Mouse (Mus musculus) intestine, embryonic 14.5 days (tissue): ENCODE data around the gene Dhfr. TPM values are rescaled to one million over a fixed set of nuclear protein-coding genes. Genes with fewer than 3 reads are reported as not detected.

Experiments used
- ATAC-seq: fragments of 200-750 bp; cut with Nextera tagmentation; replicated peaks from 2 replicates; pipeline ENCODE4 v1.8.0; 2017; ENCODE audit warnings: low read depth, moderate number of reproducible peaks, moderate TSS enrichment, moderate library complexity; ENCODE audit not compliant: low FRiP score, low TSS enrichment
- DNase-seq: peaks from one replicate; pipeline ENCODE4 v3.0.0-alpha.2; 2018; ENCODE audit warnings: low spot score
- H3K27ac ChIP-seq: fragments of 300-500 bp; sonication (generic); 2 replicates; pipeline ENCODE4 v1.5.1; 2014; ENCODE audit warnings: low read depth, mild to moderate bottlenecking, control low read depth
- H3K27me3 ChIP-seq: fragments of 300-500 bp; sonication (generic); replicated peaks from 2 replicates; pipeline ENCODE4 v1.6.1; 2014; ENCODE audit warnings: low read length, control low read depth; ENCODE audit not compliant: control insufficient read depth, insufficient read depth
- H3K36me3 ChIP-seq: fragments of 300-500 bp; sonication (generic); 2 replicates; pipeline ENCODE4 v1.6.1; 2014; ENCODE audit warnings: low read length, control low read depth; ENCODE audit not compliant: control insufficient read depth, insufficient read depth
- H3K4me1 ChIP-seq: fragments of 300-500 bp; sonication (generic); replicated peaks from 2 replicates; pipeline ENCODE4 v1.6.1; 2014; ENCODE audit warnings: low read length, control low read depth, mixed read lengths; ENCODE audit not compliant: control insufficient read depth, insufficient read depth
- H3K4me2 ChIP-seq: fragments of 300-500 bp; sonication (generic); 2 replicates; pipeline ENCODE4 v1.6.1; 2014; ENCODE audit warnings: low read length
- H3K4me3 ChIP-seq: fragments of 300-500 bp; sonication (generic); 2 replicates; pipeline ENCODE4 v1.5.1; 2014; ENCODE audit warnings: low read depth, low read length, control low read depth, mixed read lengths
- H3K9ac ChIP-seq: fragments of 300-500 bp; sonication (generic); 2 replicates; pipeline ENCODE4 v1.6.1; 2014; ENCODE audit warnings: mild to moderate bottlenecking, low read length
- H3K9me3 ChIP-seq: fragments of 300-500 bp; sonication (generic); 2 replicates; pipeline ENCODE4 v1.6.1; 2016; ENCODE audit warnings: low read length, control low read depth; ENCODE audit not compliant: control insufficient read depth
- WGBS: fragments of 180-500 bp; shearing (Covaris S2); extraction: QIAGEN DNeasy Blood & Tissue Kit; methylation state at CpG from one replicate; pipeline ENCODE4 v1.1.7; 2014; 5-methylcytosine and 5-hydroxymethylcytosine counted together
- polyA plus RNA-seq: library from polyadenylated mRNA; unstranded; fragments of >200 nt; fragmentation: Nextera tagmentation; extraction: Ambion mirVana; gene quantifications from 2 replicates; pipeline ENCODE4 v1.2.1, GENCODE M21; 2014

Gene Dhfr
- polyA plus RNA-seq: 18.6 and 19.5 TPM in 2 replicates

DNA sequence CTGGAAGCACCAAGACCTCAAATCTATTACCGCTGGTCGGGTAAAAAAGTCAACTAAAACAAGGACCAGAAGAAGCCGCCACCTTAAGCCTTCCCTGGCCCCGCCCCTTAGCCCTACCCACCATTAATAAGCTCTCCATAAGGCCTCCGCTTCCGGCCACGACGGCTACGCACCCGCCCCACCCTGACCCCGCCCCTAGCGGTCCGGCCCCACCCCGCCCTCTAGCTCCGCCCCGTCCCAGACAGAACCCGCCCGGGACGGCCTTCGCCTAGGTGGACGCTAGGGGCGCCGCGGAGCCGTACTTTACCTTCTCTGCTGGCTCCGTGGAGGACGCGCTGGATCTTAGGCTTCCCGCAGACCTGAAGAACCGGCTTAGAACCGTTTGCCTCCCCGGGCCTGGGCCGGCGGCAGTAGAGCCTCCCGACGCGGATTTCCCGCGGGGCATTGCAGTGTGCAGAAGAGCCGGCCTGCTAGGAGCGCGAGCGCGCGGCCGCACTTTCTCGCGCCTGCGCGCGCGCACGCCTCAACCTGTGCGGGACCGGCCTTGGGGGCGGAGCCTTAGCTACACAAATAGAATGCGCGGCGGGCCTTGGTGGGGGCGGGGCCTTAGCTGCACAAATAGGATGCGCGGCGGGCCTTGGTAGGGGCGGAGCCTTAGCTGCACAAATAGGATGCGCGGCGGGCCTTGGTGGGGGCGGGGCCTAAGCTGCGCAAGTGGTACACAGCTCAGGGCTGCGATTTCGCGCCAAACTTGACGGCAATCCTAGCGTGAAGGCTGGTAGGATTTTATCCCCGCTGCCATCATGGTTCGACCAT lies at the start of gene Dhfr, which contains the start of gene Msh3:
Gene Dhfr, plus strand, starts transcription at position 271 of the 816 bp plus-strand sequence.
Gene Msh3, minus strand, starts transcription at position 548 of the 816 bp plus-strand sequence.
- Histone ChIP-seq H3K36me3 (peaks cover 29% of the 10 kb centered on the region), H3K4me1 (peaks cover 16% of the 10 kb centered on the region), H3K4me2 (peak within 1 kb of the TSS; percentile 96), H3K4me3 (peak within 1 kb of the TSS; percentile 77), H3K9ac (peak within 1 kb of the TSS; percentile 71), H3K9me3 (no peaks in the 10 kb centered on the region), H3K27ac (peak within 1 kb of the TSS; percentile 93), H3K27me3 (no peaks in the 10 kb centered on the region)
- DNase-seq (peak; percentile 100), ATAC-seq (peak; percentile 97)
- under 1% methylated on average over 76 of the region's 76 CpGs for WGBS

DNA sequence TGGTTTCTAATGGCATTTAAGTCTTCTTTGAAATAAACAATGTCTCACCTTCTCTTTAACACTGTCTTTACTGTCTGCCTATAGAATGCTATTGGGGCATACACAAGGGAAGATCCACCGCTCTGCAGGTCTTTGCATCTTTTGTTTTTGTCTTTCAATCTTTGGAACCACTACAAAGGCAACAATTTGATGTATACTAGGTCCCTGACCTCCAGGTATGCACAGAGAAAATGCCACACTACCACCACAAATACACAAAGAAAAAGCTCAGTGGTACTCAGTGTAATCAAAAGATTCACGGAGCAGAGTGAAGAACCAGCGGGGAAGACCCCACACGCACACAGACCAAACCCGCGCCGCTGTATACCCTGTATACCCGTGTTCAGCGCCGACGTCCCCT lies 48.8 kb upstream of the Dhfr start, which contains the start of gene Gm20379:
Gene Gm20379, plus strand, starts transcription at position 301 of the 400 bp plus-strand sequence.
- H3K4me3 ChIP-seq: no peak within 1 kb of the TSS
- no peak within 1 kb of the TSS for H3K4me2 ChIP-seq
- no peak within 1 kb of the TSS for H3K9ac ChIP-seq
- no peak for ATAC-seq
- WGBS: 96% methylated on average over 11 of the region's 11 CpGs
- no peak for DNase-seq
- no peaks in the 10 kb centered on the region for H3K4me1 ChIP-seq
- no peak within 1 kb of the TSS for H3K27ac ChIP-seq
- no peaks in the 10 kb centered on the region for H3K9me3 ChIP-seq
- H3K27me3 ChIP-seq: no peaks in the 10 kb centered on the region
- H3K36me3 ChIP-seq: peaks cover 20% of the 10 kb centered on the region

DNA sequence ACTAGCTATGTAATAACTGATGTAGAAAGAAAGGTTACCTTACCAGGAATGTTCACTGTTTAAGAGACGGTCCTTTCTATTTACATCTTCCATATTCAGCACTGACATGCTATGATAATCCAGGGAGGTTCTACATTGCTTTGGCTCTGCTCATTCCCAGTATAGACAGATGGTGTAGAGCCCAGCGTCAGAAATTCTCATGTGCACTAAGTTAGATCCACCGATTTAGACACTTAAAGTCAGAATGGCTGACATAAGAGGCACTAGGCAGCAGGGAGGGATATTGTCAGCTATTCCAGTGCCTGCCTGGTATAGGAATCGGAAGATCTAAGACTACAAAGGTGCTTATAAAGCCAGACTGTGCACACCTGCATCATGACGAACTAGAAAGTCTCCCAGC lies 39.9 kb upstream of the Dhfr start:
- no peak overlapping the region for H3K4me3 ChIP-seq
- no peak for DNase-seq
- H3K9ac ChIP-seq: no peak overlapping the region
- no peak for ATAC-seq
- WGBS: 84% methylated on average over 5 of the region's 5 CpGs
- no peaks in the 10 kb centered on the region for H3K9me3 ChIP-seq
- H3K4me1 ChIP-seq: no peaks in the 10 kb centered on the region
- H3K36me3 ChIP-seq: peaks cover 17% of the 10 kb centered on the region
- no peak overlapping the region for H3K27ac ChIP-seq
- no peak overlapping the region for H3K4me2 ChIP-seq
- no peaks in the 10 kb centered on the region for H3K27me3 ChIP-seq

DNA sequence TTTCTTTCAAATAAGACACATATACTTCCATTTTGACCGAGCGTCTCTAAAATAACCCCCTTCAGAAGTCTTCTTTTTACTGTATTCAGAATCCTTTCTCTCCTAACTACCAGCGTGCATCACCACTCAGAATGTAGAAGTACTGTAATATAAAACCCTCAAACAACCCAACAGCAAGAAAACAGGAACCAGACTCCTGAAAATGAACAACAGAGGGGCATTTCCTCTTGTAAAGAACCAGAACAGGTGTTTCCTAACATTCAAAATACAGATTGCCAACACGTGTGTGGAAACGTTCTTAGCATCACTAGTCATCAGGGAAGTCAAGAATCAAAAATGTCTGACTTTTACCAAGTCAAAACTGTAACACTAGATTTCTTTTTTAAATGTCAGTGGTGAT lies 33.8 kb upstream of the Dhfr start:
- no peak for DNase-seq
- Histone ChIP-seq H3K9ac (no peak overlapping the region), H3K27ac (no peak overlapping the region), H3K9me3 (no peaks in the 10 kb centered on the region), H3K4me2 (no peak overlapping the region), H3K4me3 (no peak overlapping the region), H3K27me3 (no peaks in the 10 kb centered on the region), H3K36me3 (peaks cover 10% of the 10 kb centered on the region; the same call in 1 of the 2 replicates), H3K4me1 (no peaks in the 10 kb centered on the region)
- no peak for ATAC-seq
- WGBS: 88% methylated on average over 5 of the region's 5 CpGs

DNA sequence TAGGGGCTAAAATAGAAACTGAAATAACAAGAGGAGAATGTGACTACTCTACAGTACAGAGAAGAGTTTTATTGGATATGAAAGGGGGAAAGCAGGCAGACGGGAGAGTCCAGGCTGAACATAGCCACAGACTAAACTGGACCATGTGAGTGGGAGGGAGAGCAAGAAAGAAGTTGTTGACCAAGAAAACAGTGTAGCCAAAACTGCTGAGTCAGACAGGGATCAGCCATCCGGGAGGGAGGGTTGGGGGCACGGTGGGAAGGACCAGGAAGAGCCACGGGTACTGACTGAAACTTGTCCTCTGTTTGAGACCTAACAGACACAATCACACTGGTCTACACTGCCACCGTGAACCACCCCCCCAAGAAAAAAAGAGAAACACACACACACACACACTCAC lies 28.5 kb upstream of the Dhfr start:
- no peak for DNase-seq
- WGBS: 69% methylated on average over 5 of the region's 5 CpGs
- Histone ChIP-seq H3K27ac (no peak overlapping the region), H3K4me3 (no peak overlapping the region), H3K36me3 (peaks cover 7% of the 10 kb centered on the region; the same call in 1 of the 2 replicates), H3K4me1 (no peaks in the 10 kb centered on the region), H3K9me3 (no peaks in the 10 kb centered on the region), H3K27me3 (no peaks in the 10 kb centered on the region), H3K4me2 (no peak overlapping the region), H3K9ac (no peak overlapping the region)
- ATAC-seq: no peak

DNA sequence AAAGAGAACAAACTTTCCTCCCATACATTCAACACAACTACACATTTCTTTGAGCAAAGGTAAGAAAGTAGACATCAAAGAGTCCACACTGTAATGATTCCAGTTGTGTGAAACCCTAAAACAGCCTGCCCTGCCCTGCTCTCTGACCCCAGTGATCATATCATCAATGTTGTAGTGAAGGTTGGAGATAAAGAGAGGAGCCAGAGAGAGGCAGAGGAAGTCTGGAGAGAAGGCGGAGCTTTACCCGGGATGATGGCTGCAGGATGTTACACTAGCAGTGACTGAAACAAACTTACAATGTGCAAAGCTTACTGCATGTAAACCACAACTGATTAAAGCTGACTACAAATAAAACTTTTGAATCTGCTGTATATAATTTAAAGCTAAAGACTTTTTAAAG lies 26.5 kb upstream of the Dhfr start:
- no peak overlapping the region for H3K9ac ChIP-seq
- no peaks in the 10 kb centered on the region for H3K4me1 ChIP-seq
- ATAC-seq: no peak
- H3K36me3 ChIP-seq: peaks cover 5% of the 10 kb centered on the region; the same call in 1 of the 2 replicates
- 73% methylated on average over 2 of the region's 2 CpGs for WGBS
- H3K27me3 ChIP-seq: no peaks in the 10 kb centered on the region
- H3K27ac ChIP-seq: no peak overlapping the region
- H3K4me3 ChIP-seq: no peak overlapping the region
- DNase-seq: no peak
- no peak overlapping the region for H3K4me2 ChIP-seq
- H3K9me3 ChIP-seq: no peaks in the 10 kb centered on the region

DNA sequence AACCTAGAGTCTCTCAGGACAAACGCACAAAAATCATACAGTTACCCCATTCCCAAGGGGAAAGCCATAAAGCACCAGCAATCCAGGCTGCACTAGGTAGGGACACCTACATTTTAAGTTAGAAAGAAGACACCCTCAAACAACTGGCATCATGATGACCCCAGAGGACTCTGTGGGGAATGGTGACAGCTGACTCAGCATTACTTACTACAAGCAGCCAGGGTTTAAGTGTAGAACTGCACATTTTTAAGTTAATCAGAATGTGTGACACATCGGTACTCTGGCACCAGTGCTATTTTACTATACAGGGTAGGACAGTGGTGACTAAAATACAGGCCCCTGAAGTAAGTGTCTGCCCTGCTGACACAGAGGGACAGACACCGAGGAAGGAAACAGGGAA lies 23.9 kb upstream of the Dhfr start:
- H3K36me3 ChIP-seq: peaks cover 5% of the 10 kb centered on the region; the same call in 1 of the 2 replicates
- H3K4me2 ChIP-seq: no peak overlapping the region
- ATAC-seq (no peak), DNase-seq (no peak)
- WGBS: 90% methylated on average over 3 of the region's 3 CpGs
- no peaks in the 10 kb centered on the region for H3K4me1 ChIP-seq
- H3K9me3 ChIP-seq: no peaks in the 10 kb centered on the region
- no peak overlapping the region for H3K9ac ChIP-seq
- H3K27ac ChIP-seq: no peak overlapping the region
- H3K27me3 ChIP-seq: no peaks in the 10 kb centered on the region
- no peak overlapping the region for H3K4me3 ChIP-seq

DNA sequence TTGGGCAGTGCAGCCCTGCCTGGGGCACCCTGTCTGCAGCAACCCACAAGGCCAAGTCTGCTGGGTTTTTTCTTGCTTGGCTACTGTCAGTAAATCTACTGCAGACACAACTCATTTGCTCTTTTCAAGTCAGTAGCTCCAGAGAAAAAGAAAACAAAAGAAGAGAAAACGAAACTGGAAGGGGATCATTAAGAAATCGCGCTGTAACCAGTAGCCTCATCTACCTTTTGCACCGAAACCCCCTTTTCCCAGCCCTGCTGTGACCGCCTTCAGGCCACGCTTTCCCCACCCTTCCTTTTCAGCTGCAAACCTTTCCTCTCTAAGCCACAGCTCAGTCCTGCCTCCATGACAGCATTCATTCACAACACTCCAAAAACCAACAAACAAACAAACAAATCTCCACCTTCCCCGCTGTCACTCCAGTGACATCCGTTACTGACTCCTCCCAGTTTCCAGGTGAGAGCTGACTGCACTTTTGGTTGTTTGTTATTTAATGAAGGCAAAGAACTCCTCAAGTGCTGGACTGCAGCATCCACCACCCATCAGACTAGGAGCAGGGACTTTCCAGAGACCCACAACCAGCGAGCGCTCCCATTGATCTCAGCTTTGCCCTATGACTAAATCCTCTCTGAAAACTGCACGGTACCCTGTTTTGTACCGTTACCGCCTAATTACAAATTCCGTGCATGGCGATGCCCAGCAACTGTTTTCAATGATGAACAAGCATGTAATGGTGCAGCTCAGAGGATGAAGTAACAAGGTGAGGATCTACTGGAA lies 22.2 kb upstream of the Dhfr start:
- 91% methylated on average over 15 of the region's 15 CpGs for WGBS
- Histone ChIP-seq H3K4me1 (no peaks in the 10 kb centered on the region), H3K4me3 (no peak overlapping the region), H3K9me3 (no peaks in the 10 kb centered on the region), H3K27ac (no peak overlapping the region), H3K27me3 (no peaks in the 10 kb centered on the region), H3K36me3 (peaks cover 9% of the 10 kb centered on the region), H3K9ac (no peak overlapping the region), H3K4me2 (no peak overlapping the region)
- ATAC-seq: no peak
- DNase-seq: no peak
